In genomic region chr6:85153970-85154540, GRCm38 (mm10) we compare ENCODE assay signal across 7 mouse cellular contexts. TPM values are rescaled to one million over a fixed set of nuclear protein-coding genes. Genes with fewer than 3 reads are reported as not detected.
DNase-seq lines count a peak whose midpoint lies in the region; ATAC-seq and TF ChIP-seq lines count a peak whose summit lies in the region.

No protein-coding gene starts in this region.

- H3K4me2 ChIP-seq in intestine, embryonic 15.5 days (replicated peaks), result no peak overlapping the region

- no peak overlapping the region for H3K4me3 ChIP-seq in gastrocnemius, adult 2 months
- no peak overlapping the region for H3K4me3 ChIP-seq in intestine, embryonic 15.5 days (replicated peaks)
- H3K4me3 ChIP-seq in midbrain, embryonic 10.5 days, result no peak overlapping the region

- H3K36me3 ChIP-seq in intestine, embryonic 15.5 days, result no peaks in the 10 kb centered on the region
- no peaks in the 10 kb centered on the region for H3K36me3 ChIP-seq in midbrain, embryonic 10.5 days

- DNase-seq in ZHBTc4 (ENCODE audit: low read depth, low spot score), result peak; percentile 89
- peak; percentile 91 to 92 for DNase-seq in cerebellum, postnatal 10 days
- DNase-seq in gastrocnemius, adult 2 months, result peak; percentile 76
- DNase-seq in left cerebral cortex, postnatal 10 days (ENCODE audit: extremely low spot score in 1 of 2, low spot score in 2 of 2), result peak; percentile 76 to 84
- peak; percentile 75 for DNase-seq in midbrain, embryonic 10.5 days (ENCODE audit: low spot score)
- DNase-seq in skeletal muscle tissue, adult 2 months (ENCODE audit: low read depth, low spot score), result peak; percentile 53

- peak; percentile 66 for ATAC-seq in intestine, embryonic 15.5 days

- 12% methylated on average over 9 of the region's 9 CpGs for WGBS in intestine, embryonic 15.5 days
- WGBS in midbrain, embryonic 10.5 days, result 9% methylated on average over 9 of the region's 9 CpGs

- H3K9ac ChIP-seq in intestine, embryonic 15.5 days, result no peak overlapping the region

- H3K4me1 ChIP-seq in intestine, embryonic 15.5 days (replicated peaks), result peaks cover 6% of the 10 kb centered on the region
- peaks cover 18% of the 10 kb centered on the region for H3K4me1 ChIP-seq in midbrain, embryonic 10.5 days

- intact Hi-C loops in gastrocnemius, adult 2 months (cut with DNase I), result loop anchor here (5.0 kb wide), 1 partner anchor 248 kb away; no protein-coding TSS in a partner anchor
- intact Hi-C loops in left cerebral cortex, postnatal 10 days (cut with DNase I), result no loop called here

- TF ChIP-seq CTCF in gastrocnemius, adult 2 months (IDR thresholded peaks at IDR 0.05), result peak; percentile 85

- H3K27ac ChIP-seq in gastrocnemius, adult 2 months, result no peak overlapping the region
- no peak overlapping the region for H3K27ac ChIP-seq in intestine, embryonic 15.5 days
- no peak overlapping the region for H3K27ac ChIP-seq in midbrain, embryonic 10.5 days (replicated peaks)

- no peaks in the 10 kb centered on the region for H3K27me3 ChIP-seq in intestine, embryonic 15.5 days (replicated peaks)
- H3K27me3 ChIP-seq in midbrain, embryonic 10.5 days (ENCODE audit: low read depth, poor library complexity, severe bottlenecking), result no peaks in the 10 kb centered on the region

- no peaks in the 10 kb centered on the region for H3K9me3 ChIP-seq in intestine, embryonic 15.5 days
- H3K9me3 ChIP-seq in midbrain, embryonic 10.5 days (replicated peaks), result no peaks in the 10 kb centered on the region

RNA-seq across cellular contexts. Expression of gene Spr, which starts 16.5 kb away (rescaled TPM):
- total RNA-seq in gastrocnemius, adult 2 months (2021), result 10 to 100 TPM; 40.7 to 57.9 TPM
- 77.0 and 82.9 TPM in 2 replicates for polyA plus RNA-seq in intestine, embryonic 15.5 days (2015; fragmentation: Nextera tagmentation; extraction: Ambion mirVana)
- 10 to 100 TPM; 39.0 to 41.6 TPM for total RNA-seq in left cerebral cortex, postnatal 10 days (2021)
- polyA plus RNA-seq in midbrain, embryonic 10.5 days (2016; fragmentation: Nextera tagmentation; extraction: Ambion mirVana), result 48.5 and 55.7 TPM in 2 replicates

RNA-seq across cellular contexts. Expression of gene Emx1, which starts 33.2 kb away (rescaled TPM):
- not detected for total RNA-seq in gastrocnemius, adult 2 months (2021)
- polyA plus RNA-seq in intestine, embryonic 15.5 days (2015; fragmentation: Nextera tagmentation; extraction: Ambion mirVana), result not detected in 2 replicates
- 10 to 100 TPM; 40.6 to 46.0 TPM for total RNA-seq in left cerebral cortex, postnatal 10 days (2021)
- polyA plus RNA-seq in midbrain, embryonic 10.5 days (2016; fragmentation: Nextera tagmentation; extraction: Ambion mirVana), result 2.2 and 3.5 TPM in 2 replicates

Comparison
In these comparisons a context has a peak if more than half of its experiments do, and no peak if none do; other contexts are left out.
1. RNA of gene Emx1, which starts 33.2 kb away (total RNA-seq): 40.6 to 46.0 TPM in left cerebral cortex, postnatal 10 days; not detected in gastrocnemius, adult 2 months; every median in the first group is over 10 times any median in the second.
2. Peak in every context shown above with its lines, with median percentiles within 50 percentile points of each other: DNase-seq.